Mouse (Mus musculus) left cerebral cortex, postnatal 25 days (tissue): ENCODE results near the gene Prrx2. TPM values are rescaled to one million over a fixed set of nuclear protein-coding genes. Genes with fewer than 3 reads are reported as not detected.
"Not testable (repeated sequence)": the region's sequence is repeated elsewhere in the genome, so short reads cannot be mapped to it uniquely, and the experiment has no call there.

ENCODE experiments used
- DNase-seq, 2 experiments: peaks; one replicate each; pipeline ENCODE4 v3.0.0; 2022; ENCODE audit warnings: low spot score in 2 of 2, mixed read lengths in 1 of 2
- intact Hi-C: fragments of 180-260 bp; cut with DNase I; formaldehyde crosslinking; loops from one replicate; pipeline ENCODE4 v1.15.1; 2025
- total RNA-seq, 2 experiments: library from RNA; stranded (reverse); gene quantifications; 2 replicates each; pipeline ENCODE4 v1.2.3; 2021

The Prrx2 gene
- total RNA-seq, 2 experiments from 2014 or later = 1.3 to 2.4 TPM

DNA sequence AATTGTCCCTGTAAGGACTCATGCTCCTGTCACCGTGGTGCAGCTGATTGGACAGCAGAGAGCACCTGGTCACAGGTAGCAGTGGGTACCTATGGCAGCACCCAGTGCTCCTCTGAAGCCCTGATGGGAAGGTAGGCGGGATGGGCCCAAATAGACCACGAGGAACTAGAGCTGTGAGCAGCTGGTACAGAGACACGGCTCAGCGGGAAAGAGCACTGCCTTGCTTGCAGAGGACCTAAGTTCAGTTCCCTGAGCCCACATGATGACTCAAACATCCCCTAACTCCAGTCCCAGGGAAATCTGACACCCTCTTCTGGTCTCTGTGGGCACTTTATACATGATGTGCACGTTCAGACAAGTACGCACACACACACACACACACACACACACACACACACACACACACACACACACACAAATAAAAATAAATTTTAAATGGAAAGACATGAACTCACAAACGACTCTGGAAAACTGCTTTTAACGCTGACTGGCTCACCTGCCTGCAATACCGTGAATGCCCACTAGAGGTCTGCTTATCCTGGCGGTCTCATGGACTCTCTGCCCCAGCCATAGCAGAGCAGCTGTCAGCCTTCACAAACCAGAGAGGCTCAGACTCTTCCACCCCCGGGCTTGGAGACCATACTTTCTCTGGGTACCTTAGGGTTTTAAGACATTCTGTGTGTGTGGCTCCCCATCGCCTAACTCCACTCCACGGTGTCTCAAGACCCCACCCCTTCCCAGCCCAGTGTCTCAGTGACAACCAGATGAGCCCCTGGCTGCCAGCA, 93.3 kb downstream of the Prrx2 start:
- intact Hi-C loops = loop anchor here (5.0 kb wide), 1 partner anchor 101 kb away; no protein-coding TSS in a partner anchor
- DNase-seq = peak; percentile 75 to 81

- intact Hi-C loops = loop anchor here (5.0 kb wide), 1 partner anchor 102 kb away; no protein-coding TSS in a partner anchor
- peak in 1 of 2 experiments; percentile 47 for DNase-seq
Observed at GRCm38 (mm10) chr2:30928893-30929482, 94.2 kb downstream of the Prrx2 start.

GRCm38 (mm10) chr2:30929483-30930045, 94.8 kb downstream of the Prrx2 start, which contains the start of gene Ptges:
Gene Ptges, minus strand, starts transcription at chr2:30929863.
- intact Hi-C loops = loop anchor here (5.0 kb wide), 1 partner anchor 102 kb away; no protein-coding TSS in a partner anchor
- peak; percentile 70 to 89 for DNase-seq

GRCm38 (mm10) chr2:30930846-30931245, 96.1 kb downstream of the Prrx2 start:
- DNase-seq, intact Hi-C loops: not testable (repeated sequence)

Other genes with a start within 250 kb of the Prrx2 start
- gene Cstad, start 239.9 kb upstream of the Prrx2 start, total RNA-seq = 1 to 10 TPM; 4.2 to 5.5 TPM
- gene 1700001O22Rik, start 31.3 kb upstream of the Prrx2 start, total RNA-seq = 1 to 10 TPM; 6.8 to 7.0 TPM
- gene Ntmt1, start 27.1 kb upstream of the Prrx2 start, total RNA-seq = 10 to 100 TPM; 35.0 to 37.2 TPM
- 10 to 100 TPM; 36.7 to 38.6 TPM for gene Asb6, start 4.6 kb upstream of the Prrx2 start, total RNA-seq
- gene Ptges, start 94.9 kb downstream of the Prrx2 start, total RNA-seq = 1 to 10 TPM; 4.5 to 5.1 TPM
- 10 to 100 TPM; 31.7 to 32.8 TPM for gene Tor1b, start 118.0 kb downstream of the Prrx2 start, total RNA-seq
- gene Tor1a, start 133.0 kb downstream of the Prrx2 start, total RNA-seq = 10 to 100 TPM; 36.1 to 39.2 TPM
- gene BC005624, start 147.2 kb downstream of the Prrx2 start, total RNA-seq = 10 to 100 TPM; 60.8 to 63.3 TPM
- 10 to 100 TPM; 66.2 to 72.1 TPM for gene Usp20, start 147.3 kb downstream of the Prrx2 start, total RNA-seq